Mouse (Mus musculus) spleen, postnatal 10 days (tissue): ENCODE measurements around the gene Rab24.

ENCODE experiments used
- DNase-seq, 2 experiments: peaks; one replicate each; pipeline ENCODE4 v3.0.0; 2021 to 2022; ENCODE audit warnings: low spot score in 2 of 2

Gene Rab24

GRCm38 (mm10) chr13:55321434-55322129 lies at the start of gene Rab24:
TSS of gene Rab24 (minus strand) at chr13:55321946.
- peak; percentile 85 to 93 for DNase-seq

DNA sequence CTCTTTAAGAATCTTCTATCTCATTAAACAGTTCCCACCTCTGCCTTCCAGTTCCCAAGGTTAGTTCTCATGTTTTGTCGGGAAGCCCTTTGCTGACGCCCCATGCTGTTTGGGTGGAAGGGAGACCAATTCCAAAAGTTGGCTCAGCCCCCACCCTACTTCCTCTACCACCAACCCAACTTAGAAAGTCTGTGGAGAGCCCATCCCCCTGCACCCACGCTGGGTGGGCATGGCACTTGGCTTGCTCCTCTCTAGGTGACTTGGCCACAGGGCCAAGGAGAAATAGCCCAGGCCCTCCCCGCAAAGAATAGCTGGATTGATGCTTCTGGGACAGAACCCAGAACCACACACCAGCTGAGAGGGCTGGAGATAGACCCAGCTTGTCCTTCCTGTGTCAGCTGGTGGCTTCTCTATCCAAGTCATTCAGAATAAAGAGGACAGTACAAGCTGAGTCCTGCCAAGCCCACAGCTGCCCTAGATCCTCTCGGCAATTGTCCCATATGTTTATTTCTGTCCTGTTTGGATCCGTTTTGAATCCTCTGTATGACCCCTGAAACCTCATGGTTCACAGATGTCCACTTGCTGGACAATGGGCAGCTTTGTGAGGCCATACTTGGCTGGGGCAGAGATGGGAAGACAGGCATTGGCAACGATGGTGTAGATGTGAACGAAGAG lies 49.4 kb upstream of the Rab24 start:
- DNase-seq: no peak

- DNase-seq: peak; percentile 38 to 44
Measured at GRCm38 (mm10) chr13:55370234-55370633, 48.5 kb upstream of the Rab24 start.

- peak; percentile 75 to 80 for DNase-seq
Measured at GRCm38 (mm10) chr13:55369531-55370114, 47.9 kb upstream of the Rab24 start, which contains the start of gene Rgs14. TSS of gene Rgs14 (plus strand) at chr13:55369732.

DNA sequence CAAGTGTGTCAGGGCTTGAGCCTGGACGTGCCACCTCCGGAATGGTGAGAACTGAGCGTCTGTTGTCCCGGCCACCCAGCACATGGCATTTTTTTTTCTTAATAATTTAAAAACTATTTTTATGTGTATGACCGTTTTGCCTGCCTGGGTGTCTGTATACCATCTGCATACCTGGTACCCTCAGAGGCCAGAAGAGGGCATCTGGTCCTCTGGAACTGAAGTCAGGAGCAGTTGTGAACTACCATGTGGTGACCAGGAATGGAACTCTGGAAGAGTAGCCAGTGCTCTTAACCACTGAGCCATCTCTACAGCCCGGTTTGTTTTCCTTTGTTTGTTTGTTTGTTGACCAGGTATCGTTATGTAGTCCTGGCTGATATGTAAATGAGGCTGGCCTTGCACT lies 46.7 kb upstream of the Rab24 start:
- DNase-seq: no peak

DNA sequence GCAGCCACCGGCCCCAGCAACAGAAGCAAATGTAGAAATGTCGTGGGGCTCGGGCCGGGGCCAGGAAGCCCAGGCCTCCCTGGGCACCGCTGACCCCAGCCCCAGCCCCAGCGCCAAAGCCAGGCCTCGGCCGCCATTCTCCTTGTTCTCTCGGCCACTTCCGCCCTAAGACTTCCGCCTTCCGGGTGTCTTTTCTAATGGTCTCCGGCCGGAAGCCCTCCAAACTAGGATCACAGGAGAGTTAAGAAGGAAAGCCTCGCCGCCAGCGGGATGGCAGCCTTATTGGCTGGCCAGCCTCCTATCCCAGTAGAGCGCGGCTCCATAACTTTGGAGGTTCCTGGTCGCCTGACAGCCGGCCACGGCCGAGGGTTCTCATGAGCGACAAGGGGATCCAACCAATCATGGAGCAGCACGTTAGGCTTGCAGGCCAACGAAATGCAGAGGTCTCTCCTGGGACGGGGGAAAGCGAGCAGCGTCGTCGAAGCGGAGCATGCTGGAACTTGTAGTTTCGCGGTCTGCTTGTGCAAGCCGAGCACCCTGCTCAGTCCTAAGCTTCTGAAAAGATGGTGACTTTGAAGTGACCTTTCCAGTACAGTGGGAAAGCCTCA lies 40.8 kb upstream of the Rab24 start, which contains the start of gene Lman2:
Gene Lman2 (minus strand): TSS at position 331 of the 608 bp plus-strand sequence.
- peak; percentile 91 to 96 for DNase-seq

GRCm38 (mm10) chr13:55361974-55362452 lies 40.3 kb upstream of the Rab24 start:
- no peak for DNase-seq

DNA sequence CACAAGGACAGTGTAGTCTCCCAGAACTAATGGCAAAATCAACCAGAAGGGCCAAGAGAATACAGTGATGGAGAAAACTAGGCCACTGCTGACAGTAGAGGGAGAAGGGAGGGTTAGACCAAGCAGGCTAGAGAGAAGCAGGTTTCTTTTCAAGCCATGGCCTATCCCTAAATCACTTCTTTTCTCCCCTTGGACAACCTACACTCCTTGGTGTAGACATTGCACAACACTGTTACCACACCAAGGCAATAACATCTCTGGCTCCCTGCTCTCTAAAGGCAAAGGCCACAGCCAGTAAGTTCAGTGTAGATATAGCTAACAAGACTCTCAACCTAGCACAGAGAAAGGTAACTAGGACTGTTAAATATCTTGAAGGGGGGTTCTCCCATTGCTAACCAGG lies 39.4 kb upstream of the Rab24 start:
- no peak for DNase-seq

- DNase-seq: no peak
Measured at GRCm38 (mm10) chr13:55346745-55347144, 25.0 kb upstream of the Rab24 start.

DNA sequence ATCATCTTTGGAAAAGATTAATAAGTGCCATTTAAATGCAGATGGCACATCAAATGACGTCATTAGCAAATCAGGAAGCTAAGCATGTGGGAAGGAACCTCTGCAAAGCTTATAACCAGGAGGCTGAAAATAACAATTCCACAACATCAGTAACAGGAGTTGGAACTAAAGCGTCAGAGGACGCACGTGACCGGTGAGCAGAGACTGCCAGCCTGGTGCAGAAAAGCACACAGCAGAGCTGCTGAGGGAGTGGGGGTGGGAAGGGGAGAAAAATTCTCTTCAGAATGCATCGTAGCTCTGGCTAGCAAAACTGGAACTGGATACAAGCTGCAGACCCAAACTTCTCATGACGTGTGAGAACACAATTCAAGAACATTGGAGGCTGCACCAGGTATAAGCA lies 22.5 kb upstream of the Rab24 start:
- DNase-seq: no peak

- DNase-seq: no peak
Measured at GRCm38 (mm10) chr13:55342469-55342868, 20.7 kb upstream of the Rab24 start.

DNA sequence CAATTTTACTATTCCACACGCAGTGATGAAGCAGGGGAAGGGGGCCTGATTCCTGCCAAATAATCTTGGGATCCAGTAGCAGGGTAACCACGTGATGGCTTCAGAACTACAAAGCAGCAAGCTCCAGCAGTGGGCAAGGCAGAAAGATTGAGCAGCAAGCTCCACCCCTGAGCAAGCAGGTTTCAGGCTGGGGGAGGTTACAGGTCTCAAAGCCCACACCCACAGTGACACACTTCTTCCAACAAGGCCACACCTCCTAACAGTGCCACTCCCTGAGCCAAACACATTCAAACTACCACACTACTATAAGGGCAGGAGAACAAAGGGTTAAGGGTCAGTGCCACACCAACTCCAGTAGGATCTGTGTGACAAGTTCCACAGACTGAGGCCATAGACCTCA lies 17.5 kb upstream of the Rab24 start:
- DNase-seq: no peak

- no peak for DNase-seq
Measured at GRCm38 (mm10) chr13:55338131-55339054, 16.6 kb upstream of the Rab24 start.

- no peak for DNase-seq
Measured at GRCm38 (mm10) chr13:55337341-55337975, 15.7 kb upstream of the Rab24 start.

DNA sequence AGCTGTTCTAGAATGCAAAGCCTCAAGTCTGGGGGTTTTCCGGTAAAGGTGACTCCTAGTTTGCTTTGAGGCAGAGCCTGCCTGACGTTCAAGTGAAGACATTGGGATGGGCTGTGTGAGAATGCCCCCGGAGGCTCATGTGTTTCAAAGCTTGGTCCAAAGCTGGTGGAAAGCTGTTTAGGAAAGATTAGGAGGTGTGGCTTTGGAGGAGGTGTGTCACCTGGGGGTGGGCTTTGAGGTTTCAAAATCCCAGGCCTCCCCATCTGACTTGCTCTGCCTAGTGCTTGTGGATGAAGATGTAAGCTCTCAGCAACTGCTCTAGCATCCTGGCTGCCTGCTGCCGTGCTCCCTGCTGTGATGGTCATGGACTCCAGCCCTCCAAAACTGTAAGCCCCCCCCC lies 14.0 kb upstream of the Rab24 start:
- no peak for DNase-seq

GRCm38 (mm10) chr13:55332331-55332730 lies 10.6 kb upstream of the Rab24 start:
- DNase-seq: no peak

- DNase-seq: peak; percentile 24 to 25
Measured at GRCm38 (mm10) chr13:55330567-55331400, 9.0 kb upstream of the Rab24 start.

DNA sequence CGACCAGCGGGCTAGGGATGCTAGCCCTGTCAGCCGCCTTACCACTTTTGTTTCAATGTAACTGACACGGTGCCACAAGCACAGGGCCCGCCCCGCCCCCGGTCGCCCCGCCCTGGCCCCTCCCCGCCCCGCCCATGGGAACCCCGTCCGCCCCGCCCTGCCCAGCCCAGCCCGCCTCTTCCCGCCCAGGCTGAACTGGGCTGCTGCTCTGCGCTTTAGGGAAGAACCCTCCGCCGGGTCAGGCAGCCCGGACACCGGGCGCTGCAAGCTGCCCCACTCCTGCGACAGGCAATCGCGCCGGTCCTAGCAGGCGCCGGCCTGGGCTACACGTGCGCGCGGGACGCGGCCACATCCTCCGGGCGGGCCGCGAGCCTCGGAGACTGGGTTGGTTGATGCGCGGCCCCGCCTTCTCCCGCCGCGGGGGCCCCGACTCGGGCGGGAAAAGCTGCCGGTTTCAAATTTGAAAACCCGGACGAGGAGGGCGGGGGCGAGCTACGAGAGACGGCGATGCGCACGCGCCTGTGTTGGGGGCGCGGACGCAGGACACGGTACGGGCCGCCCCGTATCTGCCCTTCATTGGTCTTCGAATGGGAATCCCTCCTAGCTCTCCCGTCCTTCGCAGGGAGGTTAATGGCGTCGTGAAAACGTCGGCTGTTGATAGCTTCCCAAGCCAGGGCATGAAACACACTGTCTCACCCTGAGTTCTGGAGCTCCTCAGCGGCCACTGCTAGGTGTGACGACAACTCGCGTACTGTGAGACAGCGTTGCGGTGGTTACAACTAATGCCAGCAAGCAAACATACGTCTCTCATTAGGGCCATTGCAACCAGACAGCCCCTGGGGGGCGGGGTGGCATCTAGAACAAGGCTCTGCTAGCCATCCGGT lies 8.2 kb upstream of the Rab24 start, which contains the start of gene Mxd3:
Gene Mxd3 (minus strand): TSS at position 141 of the 884 bp plus-strand sequence.
- peak; percentile 93 to 95 for DNase-seq
